Mouse (Mus musculus): ENCODE data around the gene Gm20807. TPM values are rescaled to one million over a fixed set of nuclear protein-coding genes. Genes with fewer than 3 reads are reported as not detected.
"Not testable (repeated sequence)": the region's sequence is repeated elsewhere in the genome, so short reads cannot be mapped to it uniquely, and the experiment has no call there.

The Gm20807 gene
- not detected in 2 replicates for total RNA-seq (2012; rRNA removed)
- total RNA-seq (2014; rRNA removed): not detected in 2 replicates
- not detected in 2 replicates for polyA plus RNA-seq (2012; ENCODE audit: insufficient read length, low read depth)

DNA sequence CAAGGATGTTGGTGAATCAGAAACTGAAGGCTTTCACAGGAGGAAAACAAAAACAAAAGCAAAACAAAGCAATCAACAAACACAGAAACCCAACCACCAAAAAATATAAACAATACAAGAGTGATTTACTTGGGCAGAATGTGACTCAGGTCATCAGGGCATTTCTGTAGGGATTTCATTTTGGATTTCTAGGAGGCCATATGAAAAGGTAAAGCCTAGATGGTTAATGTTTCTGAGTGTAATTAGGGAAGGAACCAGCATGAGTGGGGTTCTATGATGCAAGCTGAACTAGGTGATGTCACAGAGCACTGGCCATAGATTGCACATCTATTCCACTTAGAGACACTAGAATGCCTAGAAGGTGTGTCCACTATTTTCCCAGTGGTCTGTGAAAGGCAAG lies at the start of gene Gm20807:
Gene Gm20807, plus strand, starts transcription at position 301 of the 400 bp plus-strand sequence.
- H3K9ac ChIP-seq (ENCODE audit: insufficient read depth, low read depth); H3K9me3 ChIP-seq (replicated peaks; ENCODE audit: low read length); H3K4me1 ChIP-seq (ENCODE audit: control insufficient read depth in 1 of 2, insufficient read depth in 2 of 2); in situ Hi-C loops (cut with MboI; ENCODE audit: low pct_ligation_motif_present, low pct_unique_long_range_greater_than_20kb, low sequenced_read_pairs); H3K79me2 ChIP-seq (replicated peaks; ENCODE audit: control insufficient read depth, extremely low read depth, insufficient read depth, poor library complexity, severe bottlenecking); H3K4me3 ChIP-seq (replicated peaks in 1 of 3; ENCODE audit: low read depth in 2 of 3, low read length in 2 of 3, poor library complexity in 1 of 3); H3K4me2 ChIP-seq (ENCODE audit: insufficient read depth, low read depth, poor library complexity, severe bottlenecking); H3K36me3 ChIP-seq (replicated peaks in 1 of 2; ENCODE audit: control insufficient read depth in 1 of 2, insufficient read depth in 1 of 2, low read length in 1 of 2); DNase-seq (ENCODE audit: extremely low read depth); H3K27ac ChIP-seq (ENCODE audit: insufficient read depth, low read depth); H3K27me3 ChIP-seq (replicated peaks); dilution Hi-C loops (cut with MboI; ENCODE audit: extremely low pct_ligation_motif_present, extremely low pct_unique_long_range_greater_than_20kb, low sequenced_read_pairs): not testable (repeated sequence)

Other genes with a start within 250 kb of the Gm20807 start
- not detected in 2 replicates for gene Gm21891, start 90.6 kb downstream of the Gm20807 start, total RNA-seq (2012; rRNA removed)
- not detected in 2 replicates for gene Gm21891, start 90.6 kb downstream of the Gm20807 start, total RNA-seq (2014; rRNA removed)
- gene Gm21891, start 90.6 kb downstream of the Gm20807 start, polyA plus RNA-seq (2012; ENCODE audit: insufficient read length, low read depth): not detected in 2 replicates
- gene Gm21425, start 119.1 kb downstream of the Gm20807 start, total RNA-seq (2012; rRNA removed): not detected in 2 replicates
- gene Gm21425, start 119.1 kb downstream of the Gm20807 start, total RNA-seq (2014; rRNA removed): not detected in 2 replicates
- not detected in 2 replicates for gene Gm21425, start 119.1 kb downstream of the Gm20807 start, polyA plus RNA-seq (2012; ENCODE audit: insufficient read length, low read depth)
- not detected in 2 replicates for gene Gm21828, start 181.0 kb downstream of the Gm20807 start, total RNA-seq (2012; rRNA removed)
- not detected in 2 replicates for gene Gm21828, start 181.0 kb downstream of the Gm20807 start, total RNA-seq (2014; rRNA removed)
- not detected in 2 replicates for gene Gm21828, start 181.0 kb downstream of the Gm20807 start, polyA plus RNA-seq (2012; ENCODE audit: insufficient read length, low read depth)
- not detected in 2 replicates for gene Gm21440, start 209.5 kb downstream of the Gm20807 start, total RNA-seq (2012; rRNA removed)
- gene Gm21440, start 209.5 kb downstream of the Gm20807 start, total RNA-seq (2014; rRNA removed): not detected in 2 replicates
- not detected in 2 replicates for gene Gm21440, start 209.5 kb downstream of the Gm20807 start, polyA plus RNA-seq (2012; ENCODE audit: insufficient read length, low read depth)
- not detected in 2 replicates for gene Gm21454, start 209.6 kb downstream of the Gm20807 start, total RNA-seq (2012; rRNA removed)
- not detected in 2 replicates for gene Gm21454, start 209.6 kb downstream of the Gm20807 start, total RNA-seq (2014; rRNA removed)
- not detected in 2 replicates for gene Gm21454, start 209.6 kb downstream of the Gm20807 start, polyA plus RNA-seq (2012; ENCODE audit: insufficient read length, low read depth)

Measured in CH12.LX (cell line).